Mouse (Mus musculus) small intestine, adult 2 months (tissue): ENCODE data around the gene App. TPM values are rescaled to one million over a fixed set of nuclear protein-coding genes. Genes with fewer than 3 reads are reported as not detected.

ENCODE experiments used
- H3K27ac ChIP-seq: fragments of 200-500 bp; 2 replicates; pipeline ENCODE4 v1.5.1; 2012; ENCODE audit warnings: low read depth, low read length, control low read depth, inconsistent platforms; ENCODE audit not compliant: insufficient read depth
- H3K27me3 ChIP-seq: fragments of 200-500 bp; 2 replicates; pipeline ENCODE4 v1.6.1; 2012; ENCODE audit warnings: mild to moderate bottlenecking, moderate library complexity, low read length, inconsistent platforms; ENCODE audit not compliant: control insufficient read depth, insufficient read depth
- H3K36me3 ChIP-seq: fragments of 200-500 bp; 2 replicates; pipeline ENCODE4 v1.6.1; 2012; ENCODE audit warnings: mild to moderate bottlenecking, low read length, control low read depth, inconsistent platforms; ENCODE audit not compliant: control insufficient read depth, insufficient read depth
- H3K4me1 ChIP-seq: fragments of 200-500 bp; 2 replicates; pipeline ENCODE4 v1.6.1; 2012; ENCODE audit warnings: low read length, inconsistent platforms, mixed read lengths; ENCODE audit not compliant: control insufficient read depth, insufficient read depth, insufficient read length
- H3K4me3 ChIP-seq: fragments of 200-500 bp; 2 replicates; pipeline ENCODE4 v1.5.1; 2012; ENCODE audit warnings: low read depth, mild to moderate bottlenecking, control low read depth, inconsistent platforms, low read length, moderate library complexity
- CTCF ChIP-seq: fragments of 200-500 bp; IDR thresholded peaks from 2 replicates; pipeline ENCODE4 v1.5.1; 2012; ENCODE audit warnings: low read depth, mild to moderate bottlenecking, control low read depth, inconsistent platforms, low read length, moderate library complexity, mixed read lengths; ENCODE audit not compliant: insufficient replicate concordance, insufficient read length; ENCODE audit errors: extremely low read depth
- POLR2A ChIP-seq: fragments of 200-500 bp; IDR thresholded peaks from 2 replicates; pipeline ENCODE4 v1.6.1; 2012; ENCODE audit warnings: low read depth, mild to moderate bottlenecking, control low read depth, inconsistent platforms, low read length, moderate library complexity
- WGBS: fragments of 180-500 bp; shearing (Covaris S2); methylation state at CpG from one replicate; pipeline ENCODE4 v1.1.7; 2018; 5-methylcytosine and 5-hydroxymethylcytosine counted together
- polyA plus RNA-seq: library from polyadenylated mRNA; depleted of rRNA; stranded (reverse); fragments of >200 nt; gene quantifications from 2 replicates; pipeline ENCODE4 v1.2.3, GENCODE M21; 2012

The App gene
- polyA plus RNA-seq, 1 experiment: 387 TPM

DNA sequence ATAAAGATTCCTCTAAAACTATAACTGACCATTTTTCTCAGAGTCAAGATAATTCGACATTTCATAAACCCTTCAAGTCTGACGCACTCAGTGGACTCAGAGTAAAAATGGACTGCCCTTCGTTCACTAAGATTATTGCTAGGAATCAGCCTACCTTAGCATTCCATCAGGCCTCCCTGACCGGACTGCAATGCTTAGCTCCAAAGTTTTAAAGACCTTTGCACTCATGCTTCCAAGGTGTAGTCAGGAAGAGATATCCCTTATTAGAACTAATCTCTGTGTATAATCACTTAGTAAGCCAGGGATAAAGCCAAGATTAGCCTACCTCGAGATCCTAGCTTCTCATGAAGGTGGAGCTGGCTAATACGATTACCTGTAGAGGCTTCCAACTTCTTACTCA lies 29.2 kb downstream of the App start:
- H3K27me3 ChIP-seq: no peaks in the 10 kb centered on the region
- H3K4me3 ChIP-seq: no peak overlapping the region
- no peak for TF ChIP-seq POLR2A
- no peak for TF ChIP-seq CTCF
- H3K27ac ChIP-seq: peak overlapping the region; percentile 83
- H3K4me1 ChIP-seq: peaks cover 22% of the 10 kb centered on the region; the same call in 1 of the 2 replicates
- WGBS: 39% methylated on average over 6 of the region's 6 CpGs
- H3K36me3 ChIP-seq: no peaks in the 10 kb centered on the region

GRCm38 (mm10) chr16:85143863-85144262 lies 29.7 kb downstream of the App start:
- Histone ChIP-seq H3K36me3 (no peaks in the 10 kb centered on the region), H3K27ac (peak overlapping the region; percentile 83), H3K4me3 (no peak overlapping the region), H3K27me3 (no peaks in the 10 kb centered on the region), H3K4me1 (peaks cover 19% of the 10 kb centered on the region; the same call in 1 of the 2 replicates)
- 72% methylated on average over 3 of the region's 3 CpGs for WGBS
- no peak for TF ChIP-seq POLR2A
- no peak for TF ChIP-seq CTCF

- no peak overlapping the region for H3K4me3 ChIP-seq
- peaks cover 16% of the 10 kb centered on the region; the same call in 1 of the 2 replicates for H3K4me1 ChIP-seq
- TF ChIP-seq POLR2A (no peak), CTCF (no peak)
- H3K27me3 ChIP-seq: no peaks in the 10 kb centered on the region
- no peaks in the 10 kb centered on the region for H3K36me3 ChIP-seq
- peak overlapping the region; percentile 83; the same call in 1 of the 2 replicates for H3K27ac ChIP-seq
- 58% methylated on average over 3 of the region's 3 CpGs for WGBS
These were observed 30.4 kb downstream of the App start for GRCm38 (mm10) chr16:85143188-85143587.

GRCm38 (mm10) chr16:85141404-85141803 lies 32.2 kb downstream of the App start:
- Histone ChIP-seq H3K27me3 (no peaks in the 10 kb centered on the region), H3K4me3 (no peak overlapping the region), H3K4me1 (peaks cover 16% of the 10 kb centered on the region; the same call in 1 of the 2 replicates), H3K27ac (no peak overlapping the region), H3K36me3 (no peaks in the 10 kb centered on the region)
- 72% methylated on average over 4 of the region's 4 CpGs for WGBS
- TF ChIP-seq CTCF: no peak
- no peak for TF ChIP-seq POLR2A

GRCm38 (mm10) chr16:85139178-85139604 lies 34.4 kb downstream of the App start:
- H3K27me3 ChIP-seq: no peaks in the 10 kb centered on the region
- peaks cover 4% of the 10 kb centered on the region; the same call in 1 of the 2 replicates for H3K4me1 ChIP-seq
- H3K27ac ChIP-seq: no peak overlapping the region
- H3K36me3 ChIP-seq: no peaks in the 10 kb centered on the region
- no peak overlapping the region for H3K4me3 ChIP-seq
- TF ChIP-seq POLR2A (no peak), CTCF (no peak)
- 85% methylated on average over 9 of the region's 9 CpGs for WGBS

DNA sequence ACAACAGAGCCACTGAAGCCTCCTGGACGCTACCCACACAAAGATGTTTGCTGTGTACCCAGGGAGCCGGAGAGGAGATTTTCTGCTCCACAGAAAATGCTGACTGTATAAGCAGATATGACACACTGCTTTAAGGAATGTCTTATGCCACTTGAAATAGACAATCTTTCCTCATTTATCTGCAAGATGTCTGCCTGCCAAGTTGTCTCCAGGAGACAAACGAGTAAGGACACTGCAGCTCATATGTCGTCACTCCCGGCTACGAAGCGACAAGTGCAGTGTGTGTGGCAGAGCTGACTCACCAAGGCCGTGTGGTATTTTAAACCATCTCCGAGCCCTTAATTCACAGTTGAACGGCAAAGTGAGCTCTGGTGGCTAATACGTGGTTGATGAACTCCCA lies 36.2 kb downstream of the App start:
- peaks cover 11% of the 10 kb centered on the region; the same call in 1 of the 2 replicates for H3K4me1 ChIP-seq
- no peak overlapping the region for H3K4me3 ChIP-seq
- WGBS: 83% methylated on average over 11 of the region's 11 CpGs
- TF ChIP-seq POLR2A: no peak
- no peak for TF ChIP-seq CTCF
- no peak overlapping the region for H3K27ac ChIP-seq
- no peaks in the 10 kb centered on the region for H3K36me3 ChIP-seq
- H3K27me3 ChIP-seq: no peaks in the 10 kb centered on the region

DNA sequence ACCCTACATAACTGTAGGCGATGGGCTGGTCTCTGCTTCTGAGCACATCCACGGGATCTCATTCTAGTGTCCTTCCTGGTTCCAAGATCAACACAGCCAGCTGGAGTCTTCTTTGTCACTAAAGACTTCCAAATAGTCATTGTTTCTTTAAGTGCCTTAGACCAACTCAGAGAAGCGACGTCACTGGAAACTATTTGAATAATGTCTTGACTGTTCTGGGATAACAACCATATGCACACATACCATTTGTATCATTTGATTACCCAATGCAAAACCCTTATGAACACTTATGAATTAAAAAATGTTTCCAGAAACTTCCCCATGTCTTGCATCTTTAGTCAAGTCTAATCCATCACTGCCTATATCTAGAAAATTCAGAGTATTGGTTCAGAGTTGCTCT lies 37.5 kb downstream of the App start:
- no peak overlapping the region for H3K27ac ChIP-seq
- H3K4me1 ChIP-seq: peaks cover 16% of the 10 kb centered on the region; the same call in 1 of the 2 replicates
- WGBS: 46% methylated on average over 4 of the region's 4 CpGs
- no peaks in the 10 kb centered on the region for H3K27me3 ChIP-seq
- H3K36me3 ChIP-seq: no peaks in the 10 kb centered on the region
- TF ChIP-seq CTCF: no peak
- TF ChIP-seq POLR2A: no peak
- H3K4me3 ChIP-seq: no peak overlapping the region
